Mouse (Mus musculus): ENCODE measurements around the gene Phf3.

- TF ChIP-seq CTCF (IDR thresholded peaks at IDR 0.05; ENCODE audit: extremely low read depth, insufficient read depth, insufficient read length, insufficient replicate concordance): no peak
- no peak for TF ChIP-seq POLR2A (IDR thresholded peaks at IDR 0.05; ENCODE audit: low read depth, low read length)
Measured at GRCm38 (mm10) chr1:30779562-30779961, 94.2 kb downstream of the Phf3 start.
